Mouse (Mus musculus) forebrain, postnatal 0 days (tissue): ENCODE measurements around the gene Slc4a8. TPM values are rescaled to one million over a fixed set of nuclear protein-coding genes. Genes with fewer than 3 reads are reported as not detected.
A peak's percentile ranks its signal among the peaks of the same experiment; 100 is the strongest.

Experiments used
- ATAC-seq: fragments of 200-750 bp; cut with Nextera tagmentation; 2 replicates; pipeline ENCODE4 v1.8.0; 2017; ENCODE audit warnings: mild to moderate bottlenecking, moderate library complexity
- DNase-seq: peaks from one replicate; pipeline ENCODE4 v3.0.0-alpha.2; 2015
- H3K27ac ChIP-seq: fragments of 300-500 bp; sonication (generic); 2 replicates; pipeline ENCODE4 v1.5.1; 2014; ENCODE audit warnings: low read depth, mild to moderate bottlenecking, antibody characterized with exemption, low read length, moderate library complexity, mixed read lengths
- H3K27me3 ChIP-seq: fragments of 300-500 bp; sonication (generic); 2 replicates; pipeline ENCODE4 v1.6.1; 2014; ENCODE audit warnings: mild to moderate bottlenecking, low read length, mixed read lengths; ENCODE audit not compliant: insufficient read depth
- H3K36me3 ChIP-seq: fragments of 300-500 bp; sonication (generic); 2 replicates; pipeline ENCODE4 v1.6.1; 2014; ENCODE audit warnings: mild to moderate bottlenecking, moderate library complexity; ENCODE audit not compliant: insufficient read depth
- H3K4me1 ChIP-seq: fragments of 300-500 bp; sonication (generic); 2 replicates; pipeline ENCODE4 v1.6.1; 2014; ENCODE audit warnings: antibody characterized with exemption; ENCODE audit not compliant: insufficient read depth
- H3K4me2 ChIP-seq: fragments of 300-500 bp; sonication (generic); 2 replicates; pipeline ENCODE4 v1.6.1; 2014; ENCODE audit warnings: low read depth, mild to moderate bottlenecking, moderate library complexity
- H3K4me3 ChIP-seq: fragments of 300-500 bp; sonication (generic); 2 replicates; pipeline ENCODE4 v1.5.1; 2014; ENCODE audit warnings: low read depth, low read length, mixed read lengths
- H3K9ac ChIP-seq: fragments of 300-500 bp; sonication (generic); 2 replicates; pipeline ENCODE4 v1.6.1; 2014; ENCODE audit warnings: mild to moderate bottlenecking
- H3K9me3 ChIP-seq: fragments of 300-500 bp; sonication (generic); 2 replicates; pipeline ENCODE4 v1.6.1; 2016; ENCODE audit warnings: low read length
- CTCF ChIP-seq: sonication (generic); IDR thresholded peaks from 2 replicates; pipeline ENCODE4 v1.5.1; 2016; ENCODE audit warnings: antibody characterized with exemption, control low read depth, low read depth
- WGBS: fragments of 180-500 bp; shearing (Covaris S2); extraction: QIAGEN DNeasy Blood & Tissue Kit; methylation state at CpG from one replicate; pipeline ENCODE4 v1.1.7; 2014; 5-methylcytosine and 5-hydroxymethylcytosine counted together
- polyA plus RNA-seq: library from polyadenylated mRNA; unstranded; fragments of >200 nt; fragmentation: Nextera tagmentation; extraction: Ambion mirVana; gene quantifications from 2 replicates; pipeline ENCODE4 v1.2.1, GENCODE M21; 2015
- total RNA-seq: library from RNA; depleted of rRNA; stranded (reverse); fragments of >200 nt; gene quantifications from 2 replicates; pipeline ENCODE4 v1.2.3, GENCODE M21; 2014

Slc4a8 gene
- total and polyA plus RNA-seq, 2 experiments from 2014 or later: 31.2 to 38.3 TPM

DNA sequence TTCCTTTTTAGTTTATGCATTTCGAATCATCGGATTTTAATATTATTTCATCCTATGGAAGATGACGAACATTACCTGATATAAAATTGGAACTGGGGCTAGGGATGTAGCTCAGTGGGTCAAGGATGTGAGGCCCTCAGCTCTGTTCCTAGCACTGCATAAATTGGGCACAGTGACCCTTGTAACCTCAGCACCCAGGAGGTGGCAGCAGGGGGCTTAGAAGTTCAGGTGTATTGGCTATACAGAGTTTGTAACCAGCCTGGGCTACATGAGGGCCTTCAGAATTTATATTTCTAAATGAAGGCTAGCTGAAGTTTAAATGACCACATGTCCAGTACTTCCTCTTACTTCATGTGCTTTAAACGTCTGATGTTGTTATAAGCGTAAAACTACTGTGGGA is 40.1 kb upstream of the Slc4a8 start:
- Histone ChIP-seq H3K9me3 (no peaks in the 10 kb centered on the region), H3K36me3 (no peaks in the 10 kb centered on the region), H3K27me3 (no peaks in the 10 kb centered on the region), H3K9ac (no peak overlapping the region), H3K4me1 (no peaks in the 10 kb centered on the region), H3K27ac (no peak overlapping the region), H3K4me2 (no peak overlapping the region), H3K4me3 (no peak overlapping the region)
- ATAC-seq (no peak), DNase-seq (no peak)
- WGBS: 88% methylated on average over 5 of the region's 5 CpGs
- no peak for TF ChIP-seq CTCF

DNA sequence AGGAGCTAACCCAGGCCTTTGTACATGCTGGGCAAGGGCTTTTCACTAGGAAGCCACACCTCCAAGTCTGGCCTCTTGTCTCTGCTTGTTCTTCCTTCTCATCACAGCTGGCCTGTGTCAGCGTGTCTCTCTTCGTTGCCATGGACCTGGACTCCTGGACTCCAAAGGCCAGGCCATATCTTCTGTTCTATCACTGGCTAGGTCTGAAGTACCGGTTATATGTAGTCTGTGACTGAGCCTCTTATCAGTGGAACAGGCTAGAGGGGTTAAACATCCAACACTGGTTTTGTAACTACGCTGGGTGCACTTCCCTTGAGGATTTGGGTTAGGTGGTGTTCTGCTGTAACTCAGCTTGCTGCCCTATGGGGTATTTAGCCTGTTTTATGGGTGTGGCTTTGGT is 39.5 kb upstream of the Slc4a8 start:
- H3K36me3 ChIP-seq: no peaks in the 10 kb centered on the region

DNA sequence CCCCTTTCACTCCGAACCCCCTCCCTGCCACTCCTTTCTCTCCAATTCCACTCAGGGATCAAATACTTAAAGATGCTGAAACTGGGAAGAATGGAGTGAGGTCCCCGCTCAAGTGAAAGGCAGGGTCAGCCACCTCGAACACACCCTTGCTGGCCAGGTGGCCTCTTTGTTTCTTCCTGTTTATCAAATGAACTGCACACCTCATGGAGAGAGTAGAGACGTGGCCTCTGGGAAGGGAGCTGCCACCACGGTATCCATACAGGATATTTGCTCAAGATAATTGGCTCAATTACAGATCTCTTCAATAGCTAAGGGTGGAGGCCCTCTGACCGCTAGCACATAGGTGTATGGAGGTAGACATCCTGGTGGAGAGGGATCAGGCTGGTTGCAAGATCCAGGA is 39.0 kb upstream of the Slc4a8 start:
- H3K9ac ChIP-seq: no peak overlapping the region
- ATAC-seq (no peak), DNase-seq (no peak)
- H3K4me2 ChIP-seq: no peak overlapping the region
- H3K4me3 ChIP-seq: no peak overlapping the region
- no peaks in the 10 kb centered on the region for H3K4me1 ChIP-seq
- H3K36me3 ChIP-seq: no peaks in the 10 kb centered on the region
- WGBS: 75% methylated on average over 6 of the region's 6 CpGs
- H3K9me3 ChIP-seq: no peaks in the 10 kb centered on the region
- H3K27me3 ChIP-seq: peaks cover 2% of the 10 kb centered on the region; the same call in 1 of the 2 replicates
- no peak overlapping the region for H3K27ac ChIP-seq
- TF ChIP-seq CTCF: no peak

More for the DNA sequence above, 39.5 kb upstream of the Slc4a8 start:
- Histone ChIP-seq H3K27ac (no peak overlapping the region), H3K9ac (no peak overlapping the region), H3K27me3 (no peaks in the 10 kb centered on the region), H3K4me2 (no peak overlapping the region), H3K4me1 (no peaks in the 10 kb centered on the region), H3K4me3 (no peak overlapping the region), H3K9me3 (no peaks in the 10 kb centered on the region)
- 68% methylated on average over 4 of the region's 4 CpGs for WGBS
- DNase-seq: no peak
- no peak for TF ChIP-seq CTCF
- ATAC-seq: no peak

DNA sequence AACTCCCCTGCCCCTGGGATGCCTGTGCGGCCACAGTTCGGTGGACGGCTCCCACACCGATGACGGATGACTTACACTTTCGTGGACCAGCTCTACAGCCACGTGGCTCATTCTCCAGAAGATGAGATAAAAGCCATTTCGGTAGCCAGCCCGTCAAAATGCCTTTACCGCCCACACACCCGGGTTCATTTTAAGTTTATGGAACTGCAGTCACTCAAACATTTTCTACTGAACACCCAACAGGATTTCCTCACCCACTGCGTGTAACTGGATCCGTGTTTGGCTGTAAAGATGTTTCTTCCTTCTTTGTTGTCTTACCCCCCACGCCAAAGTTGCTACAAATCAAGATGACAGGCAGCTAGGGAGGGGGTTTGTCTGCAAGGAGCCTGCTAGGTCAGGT is 38.0 kb upstream of the Slc4a8 start:
- Histone ChIP-seq H3K4me1 (no peaks in the 10 kb centered on the region), H3K27ac (no peak overlapping the region), H3K27me3 (peaks cover 12% of the 10 kb centered on the region), H3K4me2 (no peak overlapping the region), H3K9ac (no peak overlapping the region), H3K36me3 (no peaks in the 10 kb centered on the region), H3K9me3 (no peaks in the 10 kb centered on the region), H3K4me3 (no peak overlapping the region)
- no peak for ATAC-seq
- 85% methylated on average over 14 of the region's 14 CpGs for WGBS
- no peak for DNase-seq
- no peak for TF ChIP-seq CTCF

DNA sequence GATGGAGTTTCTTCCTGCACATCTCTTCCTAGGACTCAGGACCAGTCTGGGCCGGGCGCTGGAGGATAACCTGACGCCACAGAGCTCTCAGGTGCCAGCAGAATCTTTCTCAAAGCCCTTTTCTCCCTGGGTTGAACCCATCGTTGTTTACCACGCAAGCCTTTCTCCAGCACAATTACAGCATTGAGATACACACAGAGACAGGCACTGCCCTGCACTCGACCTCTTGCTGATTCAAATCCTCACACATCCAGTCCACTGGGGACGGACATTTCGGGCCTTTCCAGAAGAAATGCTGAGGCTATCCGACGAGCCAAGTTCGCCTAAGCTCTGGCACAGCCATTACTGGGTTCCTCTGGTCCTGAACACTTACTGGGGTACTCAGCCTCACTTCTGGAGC is 34.8 kb upstream of the Slc4a8 start:
- H3K27me3 ChIP-seq: peaks cover 33% of the 10 kb centered on the region
- H3K36me3 ChIP-seq: no peaks in the 10 kb centered on the region
- TF ChIP-seq CTCF: no peak
- DNase-seq: no peak
- no peak for ATAC-seq
- H3K4me1 ChIP-seq: no peaks in the 10 kb centered on the region
- WGBS: 86% methylated on average over 11 of the region's 11 CpGs
- no peak overlapping the region for H3K27ac ChIP-seq
- H3K4me2 ChIP-seq: no peak overlapping the region
- H3K9me3 ChIP-seq: no peaks in the 10 kb centered on the region
- no peak overlapping the region for H3K9ac ChIP-seq
- no peak overlapping the region for H3K4me3 ChIP-seq

DNA sequence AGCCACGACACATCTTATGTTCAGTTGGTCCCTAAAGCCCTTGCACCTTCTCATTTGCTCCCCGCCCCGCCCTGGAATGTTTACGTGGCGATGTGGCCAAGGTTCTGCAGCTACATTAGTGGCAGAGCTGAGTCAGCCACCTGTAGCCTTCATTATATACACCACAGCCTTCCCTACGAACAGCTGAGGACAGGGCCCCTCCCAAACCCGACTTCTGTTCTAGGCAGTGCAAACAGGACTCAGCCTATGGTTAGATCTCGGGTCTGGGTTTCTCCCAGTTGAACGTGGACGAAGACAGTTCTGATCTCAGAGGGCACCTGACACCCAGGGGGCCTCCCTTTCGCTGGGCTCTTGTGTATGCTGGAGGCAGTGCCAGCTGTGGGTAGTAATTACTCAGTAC is 33.7 kb upstream of the Slc4a8 start:
- Histone ChIP-seq H3K4me1 (no peaks in the 10 kb centered on the region), H3K9ac (no peak overlapping the region), H3K36me3 (no peaks in the 10 kb centered on the region), H3K9me3 (no peaks in the 10 kb centered on the region), H3K4me3 (no peak overlapping the region), H3K27ac (no peak overlapping the region), H3K27me3 (peaks cover 33% of the 10 kb centered on the region), H3K4me2 (no peak overlapping the region)
- no peak for DNase-seq
- ATAC-seq: no peak
- TF ChIP-seq CTCF: no peak
- 85% methylated on average over 11 of the region's 11 CpGs for WGBS

DNA sequence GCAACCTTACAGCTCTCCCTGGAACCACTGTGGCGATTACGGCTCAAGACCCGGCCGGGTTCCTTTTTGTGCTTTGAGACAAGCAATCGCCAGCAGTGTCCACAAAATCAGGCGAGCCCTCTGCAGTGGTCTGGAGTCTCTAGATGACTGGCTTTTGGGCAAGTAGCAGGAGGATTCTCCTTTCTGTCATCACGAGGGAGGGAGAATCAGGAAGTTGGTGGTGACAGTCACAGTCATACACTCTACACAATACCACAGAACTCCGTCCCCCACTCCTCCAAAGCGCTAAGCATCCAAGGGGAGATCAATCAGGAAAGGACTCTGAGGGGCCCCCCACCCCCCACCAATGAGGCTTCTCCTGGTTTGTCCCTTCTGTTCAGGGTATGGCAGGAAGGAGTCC is 33.0 kb upstream of the Slc4a8 start:
- Histone ChIP-seq H3K9me3 (no peaks in the 10 kb centered on the region), H3K9ac (0 out of 2 replicates have a peak overlapping the region, but pooled peaks have one; percentile 10), H3K27me3 (peaks cover 33% of the 10 kb centered on the region), H3K4me1 (no peaks in the 10 kb centered on the region), H3K4me3 (peak overlapping the region; percentile 30), H3K4me2 (peak overlapping the region; percentile 52), H3K36me3 (no peaks in the 10 kb centered on the region), H3K27ac (no peak overlapping the region)
- no peak for DNase-seq
- TF ChIP-seq CTCF: no peak
- WGBS: 26% methylated on average over 9 of the region's 9 CpGs
- ATAC-seq: no peak
